Mouse (Mus musculus): ENCODE measurements at regions not wholly inside any gene's neighbourhood (a gene's known extent, or its start where the extent isn't known, plus 50 kb on each side); places are given as distances from the start of the nearest gene placed in this dataset.

- TF ChIP-seq CTCF (IDR thresholded peaks at IDR 0.05; ENCODE audit: borderline replicate concordance, control insufficient read depth, extremely low read depth, insufficient read depth, low read length, poor library complexity): no peak
- no peak for TF ChIP-seq POLR2A (IDR thresholded peaks at IDR 0.05; ENCODE audit: control insufficient read depth, extremely low read depth, insufficient read depth, low read length, poor library complexity)
These were observed 2293.2 kb upstream of the Gm7489 start for GRCm38 (mm10) chr15:51591406-51592068.

Measured in thymus, adult 2 months (tissue).